In genomic region chr2:112396649-112397048, GRCm38 (mm10) we compare ENCODE assay signal across 19 mouse cellular contexts. TPM values are rescaled to one million over a fixed set of nuclear protein-coding genes. Genes with fewer than 3 reads are reported as not detected.
DNase-seq lines count a peak whose midpoint lies in the region; ATAC-seq and TF ChIP-seq lines count a peak whose summit lies in the region.
"Had no signal": no experiment of that assay in that cellular context is flagged by ENCODE, and none has a peak within 500 bp of the region (broad histone marks: within the 10 kb centered on the region; RNA-seq: fewer than 3 reads in every experiment).

No protein-coding gene starts in this region.

- H3K4me3 ChIP-seq in liver, embryonic 11.5 days (ENCODE audit: low read depth, low read length) = no peak overlapping the region
- no peak overlapping the region for H3K4me3 ChIP-seq in liver, postnatal 0 days (ENCODE audit: low read depth, low read length)
- no peak overlapping the region for H3K4me3 ChIP-seq in liver, embryonic 12.5 days
- H3K4me3 ChIP-seq: forebrain, embryonic 10.5 days; gastrocnemius, adult 2 months; heart, adult 2 months; limb, embryonic 15.5 days; neural tube, embryonic 13.5 days had no signal

- TF ChIP-seq EP300 in liver, postnatal 0 days (IDR thresholded peaks at IDR 0.05; ENCODE audit: low read depth) = no peak

- DNase-seq in liver, embryonic 11.5 days (ENCODE audit: low spot score) = no peak
- DNase-seq in liver, postnatal 0 days = no peak
- peak; percentile 48 for DNase-seq in MEL-GATA-1-ER (ENCODE audit: extremely low read depth, low read depth)
- no peak for DNase-seq in cerebellum, postnatal 36 days
- no peak for DNase-seq in layer of hippocampus, adult 9-10 months (ENCODE audit: low spot score)
- DNase-seq: adrenal gland, postnatal 36 days; cerebellum, adult 11-12 months; cerebellum, postnatal 14 days; gastrocnemius, adult 2 months; heart, adult 2 months; kidney, postnatal 10 days; midbrain, embryonic 14.5 days; right cerebral cortex, adult 18-20 months had no signal

- 28% methylated on average over 1 of the region's 1 CpGs for WGBS in liver, embryonic 11.5 days
- 11% methylated on average over 1 of the region's 1 CpGs for WGBS in liver, postnatal 0 days (ENCODE audit: insufficient replicate concordance)
- WGBS in liver, embryonic 12.5 days (ENCODE audit: insufficient replicate concordance) = 24% methylated on average over 1 of the region's 1 CpGs

- H3K36me3 ChIP-seq in liver, embryonic 11.5 days (ENCODE audit: control insufficient read depth, insufficient read depth, low read length) = no peaks in the 10 kb centered on the region
- H3K36me3 ChIP-seq in liver, postnatal 0 days (replicated peaks; ENCODE audit: insufficient read depth, low read length) = no peaks in the 10 kb centered on the region
- H3K36me3 ChIP-seq in liver, embryonic 12.5 days = no peaks in the 10 kb centered on the region
- H3K36me3 ChIP-seq: neural tube, embryonic 13.5 days had no signal

- H3K9ac ChIP-seq in liver, embryonic 11.5 days (ENCODE audit: low read depth, low read length) = no peak overlapping the region
- no peak overlapping the region for H3K9ac ChIP-seq in liver, postnatal 0 days (replicated peaks)
- H3K9ac ChIP-seq in liver, embryonic 12.5 days = no peak overlapping the region
- H3K9ac ChIP-seq: limb, embryonic 15.5 days; neural tube, embryonic 13.5 days had no signal

- H3K27ac ChIP-seq in liver, embryonic 11.5 days (ENCODE audit: low read depth, low read length) = no peak overlapping the region
- no peak overlapping the region for H3K27ac ChIP-seq in liver, postnatal 0 days (ENCODE audit: low read depth)
- no peak overlapping the region for H3K27ac ChIP-seq in liver, embryonic 12.5 days
- H3K27ac ChIP-seq: forebrain, embryonic 10.5 days; gastrocnemius, adult 2 months; heart, adult 2 months; limb, embryonic 15.5 days; macrophage; neural tube, embryonic 13.5 days had no signal

- peak; percentile 60; the same call in 1 of the 2 replicates for ATAC-seq in liver, embryonic 11.5 days (replicated peaks; ENCODE audit: low FRiP score)
- no peak for ATAC-seq in liver, postnatal 0 days
- ATAC-seq in liver, embryonic 12.5 days = peak; percentile 57; the same call in 1 of the 2 replicates
- peak; percentile 79 for ATAC-seq in megakaryocyte-erythroid progenitor cell, adult 5-6 weeks (replicated peaks; ENCODE audit: low FRiP score, low TSS enrichment, poor library complexity, severe bottlenecking)

- 0 out of 2 replicates have a peak overlapping the region, but pooled peaks have one; percentile 9 for H3K4me2 ChIP-seq in liver, embryonic 11.5 days
- H3K4me2 ChIP-seq in liver, postnatal 0 days (ENCODE audit: low read depth, low read length) = no peak overlapping the region
- H3K4me2 ChIP-seq in liver, embryonic 12.5 days = no peak overlapping the region
- H3K4me2 ChIP-seq: limb, embryonic 15.5 days; neural tube, embryonic 13.5 days had no signal

- TF ChIP-seq CTCF in liver, postnatal 0 days (IDR thresholded peaks at IDR 0.05; ENCODE audit: low read depth) = no peak

- H3K9me3 ChIP-seq in liver, embryonic 11.5 days (ENCODE audit: control insufficient read depth, low read length) = no peaks in the 10 kb centered on the region
- H3K9me3 ChIP-seq in liver, postnatal 0 days (ENCODE audit: low read length) = no peaks in the 10 kb centered on the region
- no peaks in the 10 kb centered on the region for H3K9me3 ChIP-seq in liver, embryonic 12.5 days (replicated peaks)
- H3K9me3 ChIP-seq: forebrain, embryonic 10.5 days; limb, embryonic 15.5 days; neural tube, embryonic 13.5 days had no signal

- H3K27me3 ChIP-seq in liver, embryonic 11.5 days (replicated peaks; ENCODE audit: control insufficient read depth, insufficient read depth, low read length) = no peaks in the 10 kb centered on the region
- H3K27me3 ChIP-seq in liver, postnatal 0 days (ENCODE audit: insufficient read depth, low read length) = no peaks in the 10 kb centered on the region
- H3K27me3 ChIP-seq in liver, embryonic 12.5 days (replicated peaks) = no peaks in the 10 kb centered on the region
- H3K27me3 ChIP-seq: limb, embryonic 15.5 days; neural tube, embryonic 13.5 days had no signal

- peaks cover 5% of the 10 kb centered on the region for H3K4me1 ChIP-seq in liver, embryonic 11.5 days (replicated peaks; ENCODE audit: control insufficient read depth, insufficient read depth, low read length)
- H3K4me1 ChIP-seq in liver, postnatal 0 days (ENCODE audit: insufficient read depth) = peaks cover 8% of the 10 kb centered on the region
- peaks cover 12% of the 10 kb centered on the region for H3K4me1 ChIP-seq in liver, embryonic 12.5 days
- H3K4me1 ChIP-seq: forebrain, embryonic 10.5 days; neural tube, embryonic 13.5 days had no signal

RNA-seq across cellular contexts. Expression of gene Katnbl1, which starts 17.6 kb away (rescaled TPM):
- 38.5 and 47.1 TPM in 2 replicates for polyA plus RNA-seq in liver, embryonic 11.5 days (2014; fragmentation: Nextera tagmentation; extraction: Ambion mirVana)
- 9.9 and 10.7 TPM in 2 replicates for polyA plus RNA-seq in liver, postnatal 0 days (2015; fragmentation: Nextera tagmentation; extraction: Ambion mirVana)
- 25.9 and 29.1 TPM in 2 replicates for polyA plus RNA-seq in liver, embryonic 12.5 days (2016; fragmentation: Nextera tagmentation; extraction: Ambion mirVana)
- 17.0 and 20.8 TPM in 2 replicates for total RNA-seq in megakaryocyte-erythroid progenitor cell, adult 5-6 weeks (2014; fragmentation: Nextera tagmentation)
- total RNA-seq in megakaryocyte-erythroid progenitor cell, adult 5-6 weeks (2017) = 20.1 and 27.8 TPM in 2 replicates

RNA-seq across cellular contexts. Expression of gene Emc4, which starts 28.8 kb away (rescaled TPM):
- polyA plus RNA-seq in liver, embryonic 11.5 days (2014; fragmentation: Nextera tagmentation; extraction: Ambion mirVana) = 82.2 and 84.8 TPM in 2 replicates
- polyA plus RNA-seq in liver, postnatal 0 days (2015; fragmentation: Nextera tagmentation; extraction: Ambion mirVana) = 62.9 and 63.6 TPM in 2 replicates
- polyA plus RNA-seq in liver, embryonic 12.5 days (2016; fragmentation: Nextera tagmentation; extraction: Ambion mirVana) = 50.6 and 53.4 TPM in 2 replicates
- 77.4 and 77.7 TPM in 2 replicates for total RNA-seq in megakaryocyte-erythroid progenitor cell, adult 5-6 weeks (2014; fragmentation: Nextera tagmentation)
- total RNA-seq in megakaryocyte-erythroid progenitor cell, adult 5-6 weeks (2017) = 79.5 and 97.8 TPM in 2 replicates

RNA-seq across cellular contexts. Expression of gene Emc7, which starts 58.1 kb away (rescaled TPM):
- polyA plus RNA-seq in liver, embryonic 11.5 days (2014; fragmentation: Nextera tagmentation; extraction: Ambion mirVana) = 19.9 and 20.2 TPM in 2 replicates
- polyA plus RNA-seq in liver, postnatal 0 days (2015; fragmentation: Nextera tagmentation; extraction: Ambion mirVana) = 19.1 and 19.2 TPM in 2 replicates
- polyA plus RNA-seq in liver, embryonic 12.5 days (2016; fragmentation: Nextera tagmentation; extraction: Ambion mirVana) = 15.3 and 16.1 TPM in 2 replicates
- total RNA-seq in megakaryocyte-erythroid progenitor cell, adult 5-6 weeks (2014; fragmentation: Nextera tagmentation) = 13.8 and 14.7 TPM in 2 replicates
- 9.7 and 10.5 TPM in 2 replicates for total RNA-seq in megakaryocyte-erythroid progenitor cell, adult 5-6 weeks (2017)
